Mouse (Mus musculus) midbrain, embryonic 12.5 days (tissue): ENCODE measurements at regions not wholly inside any gene's neighbourhood (a gene's known extent, or its start where the extent isn't known, plus 50 kb on each side); places are given as distances from the start of the nearest gene placed in this dataset.

ENCODE experiments used
- ATAC-seq: fragments of 200-750 bp; cut with Nextera tagmentation; 2 replicates; pipeline ENCODE4 v1.8.0; 2017; ENCODE audit warnings: low read depth, moderate TSS enrichment, moderate library complexity; ENCODE audit not compliant: low FRiP score
- H3K27ac ChIP-seq: fragments of 300-500 bp; sonication (generic); replicated peaks from 2 replicates; pipeline ENCODE4 v1.5.1; 2016; ENCODE audit warnings: mild to moderate bottlenecking
- H3K27me3 ChIP-seq: fragments of 300-500 bp; sonication (generic); 2 replicates; pipeline ENCODE4 v1.6.1; 2016; ENCODE audit warnings: mild to moderate bottlenecking
- H3K36me3 ChIP-seq: fragments of 300-500 bp; sonication (generic); 2 replicates; pipeline ENCODE4 v1.6.1; 2016
- H3K4me1 ChIP-seq: fragments of 300-500 bp; sonication (generic); 2 replicates; pipeline ENCODE4 v1.6.1; 2016
- H3K4me2 ChIP-seq: fragments of 300-500 bp; sonication (generic); replicated peaks from 2 replicates; pipeline ENCODE4 v1.6.1; 2016; ENCODE audit warnings: mild to moderate bottlenecking, moderate library complexity
- H3K4me3 ChIP-seq: fragments of 300-500 bp; sonication (generic); 2 replicates; pipeline ENCODE4 v1.5.1; 2016; ENCODE audit warnings: mild to moderate bottlenecking
- H3K9ac ChIP-seq: fragments of 300-500 bp; sonication (generic); replicated peaks from 2 replicates; pipeline ENCODE4 v1.6.1; 2016; ENCODE audit warnings: mild to moderate bottlenecking, moderate library complexity
- H3K9me3 ChIP-seq: fragments of 300-500 bp; sonication (generic); 2 replicates; pipeline ENCODE4 v1.6.1; 2016; ENCODE audit warnings: mild to moderate bottlenecking
- WGBS: fragments of 180-500 bp; shearing (Covaris S2); methylation state at CpG from one replicate; pipeline ENCODE4 v1.1.7; 2016; 5-methylcytosine and 5-hydroxymethylcytosine counted together

- no peaks in the 10 kb centered on the region for H3K27me3 ChIP-seq
- H3K9ac ChIP-seq: no peak overlapping the region
- no peak overlapping the region for H3K4me3 ChIP-seq
- H3K4me1 ChIP-seq: no peaks in the 10 kb centered on the region
- no peak overlapping the region for H3K4me2 ChIP-seq
- H3K27ac ChIP-seq: no peak overlapping the region
- no peak for ATAC-seq
- no peaks in the 10 kb centered on the region for H3K9me3 ChIP-seq
- no peaks in the 10 kb centered on the region for H3K36me3 ChIP-seq
- WGBS: 78% methylated on average over 2 of the region's 2 CpGs
Observed at GRCm38 (mm10) chr10:46174035-46174434, 596.4 kb downstream of the Hace1 start.

GRCm38 (mm10) chr10:46185763-46186458, 608.3 kb downstream of the Hace1 start:
- Histone ChIP-seq H3K27me3 (no peaks in the 10 kb centered on the region), H3K9me3 (no peaks in the 10 kb centered on the region), H3K4me3 (no peak overlapping the region), H3K27ac (no peak overlapping the region), H3K36me3 (no peaks in the 10 kb centered on the region), H3K9ac (no peak overlapping the region), H3K4me2 (no peak overlapping the region), H3K4me1 (no peaks in the 10 kb centered on the region)
- WGBS: 87% methylated on average over 4 of the region's 4 CpGs
- ATAC-seq: no peak

- no peaks in the 10 kb centered on the region for H3K9me3 ChIP-seq
- no peak overlapping the region for H3K9ac ChIP-seq
- no peaks in the 10 kb centered on the region for H3K4me1 ChIP-seq
- no peaks in the 10 kb centered on the region for H3K36me3 ChIP-seq
- H3K27ac ChIP-seq: no peak overlapping the region
- H3K27me3 ChIP-seq: no peaks in the 10 kb centered on the region
- no peak overlapping the region for H3K4me3 ChIP-seq
- ATAC-seq: no peak
- no peak overlapping the region for H3K4me2 ChIP-seq
Observed at GRCm38 (mm10) chr10:46194143-46194542, 616.5 kb downstream of the Hace1 start.

- Histone ChIP-seq H3K36me3 (no peaks in the 10 kb centered on the region), H3K9ac (no peak overlapping the region), H3K4me2 (no peak overlapping the region), H3K4me3 (no peak overlapping the region), H3K4me1 (no peaks in the 10 kb centered on the region), H3K27ac (peak overlapping the region; percentile 56; the same call in 1 of the 2 replicates), H3K9me3 (no peaks in the 10 kb centered on the region), H3K27me3 (no peaks in the 10 kb centered on the region)
- 43% methylated on average over 7 of the region's 7 CpGs for WGBS
- ATAC-seq: peak; percentile 52; the same call in 1 of the 2 replicates
Observed at GRCm38 (mm10) chr10:46226837-46227402, 649.3 kb downstream of the Hace1 start.

GRCm38 (mm10) chr10:46229608-46230007, 652.0 kb downstream of the Hace1 start:
- Histone ChIP-seq H3K4me3 (no peak overlapping the region), H3K27me3 (no peaks in the 10 kb centered on the region), H3K9me3 (no peaks in the 10 kb centered on the region), H3K4me2 (no peak overlapping the region), H3K27ac (no peak overlapping the region), H3K36me3 (no peaks in the 10 kb centered on the region), H3K4me1 (no peaks in the 10 kb centered on the region), H3K9ac (no peak overlapping the region)
- 78% methylated on average over 4 of the region's 4 CpGs for WGBS
- ATAC-seq: no peak

GRCm38 (mm10) chr10:46235581-46235980, 658.0 kb downstream of the Hace1 start:
- no peaks in the 10 kb centered on the region for H3K27me3 ChIP-seq
- no peaks in the 10 kb centered on the region for H3K36me3 ChIP-seq
- ATAC-seq: no peak
- no peak overlapping the region for H3K9ac ChIP-seq
- H3K4me3 ChIP-seq: no peak overlapping the region
- no peaks in the 10 kb centered on the region for H3K4me1 ChIP-seq
- no peak overlapping the region for H3K4me2 ChIP-seq
- H3K27ac ChIP-seq: no peak overlapping the region
- 70% methylated on average over 2 of the region's 2 CpGs for WGBS
- H3K9me3 ChIP-seq: no peaks in the 10 kb centered on the region

GRCm38 (mm10) chr10:46255575-46255974, 677.9 kb downstream of the Hace1 start:
- no peak overlapping the region for H3K4me3 ChIP-seq
- no peak overlapping the region for H3K9ac ChIP-seq
- no peak overlapping the region for H3K27ac ChIP-seq
- WGBS: 44% methylated on average over 1 of the region's 1 CpGs
- peak; percentile 75; the same call in 1 of the 2 replicates for ATAC-seq
- H3K27me3 ChIP-seq: no peaks in the 10 kb centered on the region
- peaks cover 5% of the 10 kb centered on the region; the same call in 1 of the 2 replicates for H3K4me1 ChIP-seq
- H3K4me2 ChIP-seq: no peak overlapping the region
- no peaks in the 10 kb centered on the region for H3K9me3 ChIP-seq
- no peaks in the 10 kb centered on the region for H3K36me3 ChIP-seq

- H3K9ac ChIP-seq: no peak overlapping the region
- H3K4me3 ChIP-seq: no peak overlapping the region
- 92% methylated on average over 1 of the region's 1 CpGs for WGBS
- H3K27ac ChIP-seq: no peak overlapping the region
- H3K27me3 ChIP-seq: no peaks in the 10 kb centered on the region
- no peaks in the 10 kb centered on the region for H3K36me3 ChIP-seq
- no peak overlapping the region for H3K4me2 ChIP-seq
- H3K9me3 ChIP-seq: no peaks in the 10 kb centered on the region
- ATAC-seq: no peak
- H3K4me1 ChIP-seq: no peaks in the 10 kb centered on the region
Observed at GRCm38 (mm10) chr10:46269710-46270109, 692.1 kb downstream of the Hace1 start.

- Histone ChIP-seq H3K27ac (no peak overlapping the region), H3K4me1 (no peaks in the 10 kb centered on the region), H3K9me3 (no peaks in the 10 kb centered on the region), H3K27me3 (no peaks in the 10 kb centered on the region), H3K4me3 (no peak overlapping the region), H3K36me3 (no peaks in the 10 kb centered on the region), H3K9ac (no peak overlapping the region), H3K4me2 (no peak overlapping the region)
- 73% methylated on average over 1 of the region's 1 CpGs for WGBS
- no peak for ATAC-seq
Observed at GRCm38 (mm10) chr10:46273846-46274245, 696.2 kb downstream of the Hace1 start.

- Histone ChIP-seq H3K27ac (no peak overlapping the region), H3K27me3 (no peaks in the 10 kb centered on the region), H3K4me1 (no peaks in the 10 kb centered on the region), H3K36me3 (no peaks in the 10 kb centered on the region), H3K9ac (no peak overlapping the region), H3K4me2 (no peak overlapping the region), H3K9me3 (no peaks in the 10 kb centered on the region), H3K4me3 (no peak overlapping the region)
- ATAC-seq: no peak
- 79% methylated on average over 5 of the region's 5 CpGs for WGBS
Observed at GRCm38 (mm10) chr10:46294290-46294689, 716.7 kb downstream of the Hace1 start.

- H3K27me3 ChIP-seq: no peaks in the 10 kb centered on the region
- ATAC-seq: no peak
Observed at GRCm38 (mm10) chr10:46298352-46298751, 720.7 kb downstream of the Hace1 start.

GRCm38 (mm10) chr10:46299521-46299920, 721.9 kb downstream of the Hace1 start:
- no peaks in the 10 kb centered on the region for H3K9me3 ChIP-seq
- no peak overlapping the region for H3K4me2 ChIP-seq
- no peaks in the 10 kb centered on the region for H3K4me1 ChIP-seq
- ATAC-seq: no peak
- H3K36me3 ChIP-seq: no peaks in the 10 kb centered on the region
- no peak overlapping the region for H3K9ac ChIP-seq
- H3K27me3 ChIP-seq: no peaks in the 10 kb centered on the region
- H3K4me3 ChIP-seq: no peak overlapping the region
- H3K27ac ChIP-seq: no peak overlapping the region
- 49% methylated on average over 3 of the region's 3 CpGs for WGBS

More at GRCm38 (mm10) chr10:46298352-46298751, 720.7 kb downstream of the Hace1 start:
- Histone ChIP-seq H3K4me1 (no peaks in the 10 kb centered on the region), H3K27ac (no peak overlapping the region), H3K36me3 (no peaks in the 10 kb centered on the region), H3K4me3 (no peak overlapping the region), H3K4me2 (no peak overlapping the region), H3K9ac (no peak overlapping the region), H3K9me3 (no peaks in the 10 kb centered on the region)
- WGBS: 81% methylated on average over 5 of the region's 5 CpGs
